Mouse (Mus musculus) liver, adult (tissue): Measurements from ENCODE around the gene Tbc1d16.

ENCODE experiments used
- GATA4 ChIP-seq: IDR thresholded peaks from 2 replicates; pipeline ENCODE4 v1.6.1; 2014; ENCODE audit warnings: mild to moderate bottlenecking, low read length; ENCODE audit not compliant: insufficient replicate concordance

The Tbc1d16 gene

DNA sequence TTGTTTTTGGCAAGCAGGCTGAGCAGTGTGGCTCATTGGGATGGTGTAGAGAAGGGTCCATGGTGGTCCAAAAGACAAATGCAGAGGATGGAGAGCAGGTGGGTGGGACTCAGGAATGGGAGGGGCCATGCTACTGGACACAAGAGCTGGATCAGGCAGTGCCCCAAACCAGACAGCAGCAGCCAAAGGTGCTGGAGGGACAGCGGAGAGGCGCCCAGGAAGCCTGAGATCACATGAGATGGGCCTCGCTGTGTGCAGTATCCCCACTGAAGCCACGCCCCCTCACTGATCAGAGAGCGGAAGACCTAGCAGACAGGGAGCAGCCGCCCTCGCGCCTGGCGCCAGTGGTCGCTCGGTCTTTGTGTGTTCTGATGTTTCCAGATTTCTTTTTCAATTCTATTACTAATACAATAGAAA lies 10.0 kb upstream of the Tbc1d16 start:
- no peak for TF ChIP-seq GATA4

DNA sequence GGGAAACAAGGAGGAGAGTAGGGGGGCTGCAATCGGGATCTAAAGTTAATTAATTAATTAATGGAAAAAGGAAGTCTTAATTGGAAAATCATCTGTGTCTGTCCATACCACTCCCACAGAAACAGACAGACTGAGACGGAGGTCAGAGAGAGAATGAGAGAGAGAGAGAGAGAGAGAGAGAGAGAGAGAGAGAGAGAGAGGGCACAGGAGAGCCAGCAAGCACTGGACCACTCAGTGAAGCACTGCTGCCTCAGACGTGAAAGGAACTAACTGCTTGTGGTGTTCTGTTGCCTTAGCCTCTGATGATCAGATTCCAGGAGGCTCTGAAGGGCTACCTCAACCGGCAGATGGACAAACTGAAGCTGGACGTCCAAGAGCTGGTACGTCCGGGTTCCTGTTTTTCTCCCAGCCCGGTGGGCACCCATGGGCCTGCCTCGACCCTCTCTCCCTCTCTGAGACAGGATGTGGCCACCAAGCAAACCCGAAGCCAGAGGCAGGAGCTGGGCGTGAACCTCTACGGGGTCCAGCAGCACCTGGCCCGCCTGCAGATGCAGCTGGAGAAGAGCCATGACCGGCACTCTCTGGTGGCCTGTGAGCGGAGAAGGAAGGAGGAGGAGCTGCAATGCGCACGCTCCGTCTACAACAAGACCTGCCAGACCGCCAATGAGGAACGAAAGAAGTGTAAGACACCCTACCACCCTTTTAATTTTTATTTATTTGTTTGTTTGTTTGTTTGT lies 9.4 kb upstream of the Tbc1d16 start:
- TF ChIP-seq GATA4 = no peak

DNA sequence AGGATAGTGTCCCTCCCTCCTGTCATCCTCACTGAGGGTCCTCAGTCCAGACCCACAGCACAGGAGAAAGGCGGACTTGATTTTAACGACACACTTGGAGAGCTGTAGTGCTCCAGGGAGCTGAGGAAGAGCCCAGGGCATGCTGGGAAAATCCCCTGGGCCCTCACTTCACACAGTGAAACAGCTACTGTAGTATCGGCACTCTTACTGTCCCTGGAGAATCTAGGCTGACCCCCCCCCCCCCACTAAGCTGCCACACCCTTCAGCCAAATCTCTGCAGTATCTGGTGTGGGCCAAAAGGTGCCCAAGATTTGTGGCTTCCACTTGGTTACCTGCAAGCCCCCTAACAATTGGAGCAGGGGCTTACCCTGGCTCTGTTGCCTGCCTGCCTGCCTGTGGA lies 8.7 kb upstream of the Tbc1d16 start:
- no peak for TF ChIP-seq GATA4

DNA sequence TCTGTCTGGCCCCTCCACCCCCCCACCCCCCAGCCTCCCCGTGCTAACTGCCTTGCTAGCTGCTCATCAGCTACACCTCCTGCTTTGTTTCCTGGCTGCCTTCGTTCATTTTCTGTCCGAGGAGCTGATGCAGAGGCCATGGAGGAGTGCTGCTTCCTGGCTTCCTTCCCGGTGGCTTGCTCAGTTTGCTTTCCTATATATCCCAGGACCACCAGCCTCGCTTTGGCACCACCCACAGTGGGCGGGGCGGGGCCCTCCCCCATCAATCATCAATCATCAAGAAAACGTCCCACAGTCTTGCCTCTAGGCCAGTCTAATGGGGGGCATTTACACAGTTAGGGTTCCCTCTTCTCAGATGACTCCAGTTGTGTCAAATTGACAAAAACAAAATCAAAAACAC lies 8.1 kb upstream of the Tbc1d16 start:
- TF ChIP-seq GATA4 = no peak

DNA sequence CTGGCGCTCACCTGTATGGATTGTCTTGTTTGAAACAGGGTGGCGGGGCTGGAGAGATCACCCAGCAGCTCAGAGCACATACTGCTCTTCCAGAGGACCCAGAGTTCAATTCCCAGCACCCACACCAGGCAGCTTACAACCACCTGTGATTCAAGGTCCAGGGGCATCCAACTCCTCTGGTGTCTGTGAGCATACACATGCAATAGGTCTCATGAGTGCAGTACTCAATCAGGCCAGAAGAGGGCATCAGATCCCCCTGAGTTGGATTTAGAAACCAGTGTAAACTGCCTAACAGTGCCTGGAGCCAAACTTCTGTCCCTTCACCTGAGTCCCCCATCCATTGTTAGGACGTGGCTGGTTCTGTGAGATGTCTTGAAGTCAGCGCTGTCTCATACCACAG lies 7.3 kb upstream of the Tbc1d16 start:
- TF ChIP-seq GATA4 = no peak

DNA sequence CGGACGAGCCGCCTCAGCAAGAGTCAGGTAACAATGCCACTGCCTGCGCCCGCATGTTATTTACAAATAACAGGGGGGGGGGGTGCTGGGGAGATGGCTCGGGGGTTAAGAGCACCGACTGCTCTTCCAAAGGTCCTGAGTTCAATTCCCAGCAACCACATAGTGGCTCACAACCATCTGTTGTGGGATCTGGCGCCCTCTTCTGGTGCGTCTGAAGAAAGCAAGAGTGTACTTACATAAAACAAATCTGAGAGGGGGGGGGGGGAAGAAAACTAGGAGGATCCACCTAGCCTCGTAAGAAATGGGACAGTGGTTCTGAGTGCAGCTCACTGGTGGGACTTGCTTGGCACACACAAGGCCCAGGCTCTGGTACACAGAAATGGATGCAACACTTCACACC lies 6.5 kb upstream of the Tbc1d16 start:
- no peak for TF ChIP-seq GATA4

DNA sequence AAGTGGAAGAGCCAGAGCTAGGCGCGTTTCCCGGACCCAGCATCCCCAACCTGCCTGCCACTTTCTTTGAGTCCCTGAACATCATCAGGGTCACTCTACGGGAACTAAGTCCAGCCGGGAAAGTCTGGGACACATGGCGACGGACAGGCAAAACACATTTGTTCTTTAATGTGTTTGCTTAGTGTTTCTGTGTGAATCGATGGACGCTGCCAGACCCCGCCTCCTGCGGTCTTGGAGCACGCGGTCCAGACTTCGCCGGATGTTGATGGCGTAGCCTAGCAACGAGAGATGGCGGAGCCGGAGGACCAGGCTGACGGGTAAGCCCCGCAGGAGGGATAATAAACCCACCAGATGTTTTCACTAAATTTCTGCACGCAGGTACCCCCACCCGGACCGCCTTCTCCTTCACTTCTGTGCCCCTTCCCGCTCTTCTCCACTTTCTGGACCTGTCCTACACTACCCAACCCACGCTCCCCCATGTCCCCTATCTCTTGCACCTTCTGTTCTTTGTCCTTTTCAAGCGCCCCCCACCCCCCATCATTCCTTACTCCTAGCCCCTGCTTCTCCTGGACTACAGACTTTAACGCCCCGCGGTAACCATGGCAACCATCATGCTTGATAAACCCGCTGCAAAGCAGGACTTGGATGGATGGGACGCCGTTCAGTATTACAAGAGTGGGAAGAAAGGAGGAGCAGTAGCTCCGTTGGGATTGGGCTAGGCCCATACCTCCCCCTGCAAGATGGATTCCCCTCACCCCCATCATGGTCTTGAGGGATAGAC lies 737 bp upstream of the Tbc1d16 start:
- no peak for TF ChIP-seq GATA4

DNA sequence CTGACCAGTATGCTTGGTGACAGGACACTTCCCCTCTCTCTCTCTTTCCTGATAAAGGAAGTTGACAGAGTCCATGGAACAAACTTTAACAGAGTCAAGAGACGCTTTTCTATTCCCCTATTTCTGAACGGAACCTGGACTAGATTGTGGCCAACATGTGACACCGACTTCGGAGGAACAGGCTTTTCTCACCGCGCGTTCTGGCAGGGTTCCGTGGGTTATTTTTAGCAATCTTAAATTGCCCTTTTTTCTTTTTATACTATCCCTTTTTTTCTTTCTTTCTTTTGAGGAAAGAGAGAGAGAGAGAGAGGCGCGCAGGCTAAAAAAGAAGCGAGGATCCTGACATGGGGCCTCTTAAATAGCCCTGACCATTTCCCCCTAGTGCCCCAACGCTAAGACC lies 708 bp downstream of the Tbc1d16 start:
- TF ChIP-seq GATA4 = no peak

DNA sequence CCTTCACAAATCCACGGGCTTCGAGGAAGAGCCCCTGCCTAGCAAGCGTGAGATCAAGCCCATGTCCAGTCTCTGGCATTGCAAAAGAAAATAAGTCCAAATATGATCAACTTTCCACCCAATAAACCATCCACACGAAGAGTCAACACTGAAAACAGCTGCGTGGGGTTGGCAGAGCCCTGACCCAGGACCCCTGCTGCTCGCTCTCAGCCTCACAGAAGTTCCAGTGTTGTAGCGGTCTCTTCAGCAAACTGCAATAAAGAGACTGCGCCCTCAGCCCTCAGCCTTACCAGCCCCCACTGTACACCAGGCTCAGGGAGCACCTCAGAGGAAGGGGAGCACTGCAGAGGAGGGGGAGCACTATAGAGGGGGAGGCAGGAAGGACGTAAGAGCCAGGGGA lies 2.7 kb downstream of the Tbc1d16 start:
- no peak for TF ChIP-seq GATA4

DNA sequence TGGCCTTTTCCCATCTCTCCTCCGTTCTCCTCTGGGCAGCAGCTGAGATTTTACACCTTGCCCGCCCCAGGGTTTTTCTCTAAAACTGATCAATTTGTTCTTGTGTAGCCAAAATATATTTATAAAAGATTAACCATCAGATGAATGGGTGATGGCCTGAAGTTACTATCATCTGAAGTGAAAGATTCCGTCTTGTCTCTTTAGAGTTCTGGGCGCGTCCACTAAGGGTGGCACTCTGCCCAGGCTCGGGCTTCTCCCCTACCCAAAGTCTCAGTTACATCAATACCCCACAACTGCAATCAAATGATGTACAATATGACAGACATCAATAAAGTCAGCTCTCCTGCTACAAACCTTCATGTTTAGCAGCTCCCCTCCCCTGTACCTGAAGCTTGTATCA lies 3.4 kb downstream of the Tbc1d16 start:
- no peak for TF ChIP-seq GATA4

DNA sequence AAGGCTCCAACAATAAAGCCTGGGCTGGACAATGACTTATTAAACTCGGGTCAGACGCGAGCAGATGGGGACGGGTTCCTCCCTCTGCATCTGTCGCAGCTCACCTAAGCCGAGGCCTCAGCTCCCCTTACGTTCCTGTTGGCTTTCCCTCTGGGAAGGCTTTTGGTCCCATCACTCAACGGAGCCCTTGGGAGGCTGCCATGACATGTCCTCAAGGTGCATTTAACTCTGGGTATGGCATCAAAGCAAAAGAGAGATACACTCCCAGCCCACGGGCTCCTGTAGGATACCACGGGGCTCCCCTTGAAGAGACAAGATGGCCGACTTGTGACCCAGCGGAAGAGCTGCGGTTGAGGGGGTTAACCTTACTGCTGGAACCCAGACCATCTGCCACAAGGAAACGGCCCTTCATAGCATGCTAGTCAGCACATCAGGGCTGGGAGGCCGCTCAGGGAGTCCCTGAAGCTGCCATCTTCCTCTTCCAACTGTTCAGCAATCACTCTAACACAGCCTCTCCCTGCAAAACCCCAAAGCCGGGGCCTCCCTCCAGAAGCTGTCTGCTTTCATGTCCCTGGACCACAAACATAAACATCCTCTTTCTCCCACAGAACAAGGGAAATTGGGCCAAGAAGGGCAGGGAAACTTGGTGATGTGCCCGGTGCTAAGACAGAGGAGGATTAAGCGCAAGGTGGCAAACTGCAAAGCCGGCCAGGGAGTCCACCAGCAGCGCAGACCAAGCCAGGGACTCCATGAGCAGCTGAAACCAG lies 5.0 kb downstream of the Tbc1d16 start:
- no peak for TF ChIP-seq GATA4

DNA sequence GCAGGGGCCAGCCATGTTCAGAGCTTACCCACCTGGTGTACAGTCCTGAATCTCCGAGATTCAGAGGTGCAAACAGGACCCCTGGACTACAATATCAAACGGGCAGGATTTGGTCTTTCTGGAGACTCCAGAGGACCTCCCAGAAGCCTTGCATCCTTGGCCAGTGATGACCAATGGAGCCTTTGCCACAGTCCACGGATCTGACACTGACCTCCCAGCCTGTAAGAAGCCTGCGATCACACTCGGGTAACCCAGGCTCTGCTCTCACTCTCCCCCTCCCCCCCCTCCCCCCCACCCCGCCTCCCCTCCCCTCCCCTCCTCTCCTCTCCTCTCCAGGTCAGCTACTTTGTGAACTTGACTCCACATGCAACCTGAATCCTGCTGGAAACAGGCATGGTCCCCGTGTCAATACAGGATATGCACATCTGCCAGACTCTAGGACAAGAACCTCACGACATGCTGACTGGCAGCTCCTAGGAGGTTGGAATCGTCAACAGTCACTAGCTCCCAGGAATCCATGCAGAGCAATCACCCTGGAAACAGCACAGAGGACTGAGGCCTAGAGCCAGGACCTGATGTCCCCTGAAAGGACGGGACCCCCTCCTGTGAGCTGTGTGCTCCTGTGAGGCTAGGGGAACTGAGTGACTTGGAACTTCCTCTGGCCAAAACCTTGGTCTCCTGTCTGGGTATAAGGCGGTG lies 6.3 kb downstream of the Tbc1d16 start:
- no peak for TF ChIP-seq GATA4

DNA sequence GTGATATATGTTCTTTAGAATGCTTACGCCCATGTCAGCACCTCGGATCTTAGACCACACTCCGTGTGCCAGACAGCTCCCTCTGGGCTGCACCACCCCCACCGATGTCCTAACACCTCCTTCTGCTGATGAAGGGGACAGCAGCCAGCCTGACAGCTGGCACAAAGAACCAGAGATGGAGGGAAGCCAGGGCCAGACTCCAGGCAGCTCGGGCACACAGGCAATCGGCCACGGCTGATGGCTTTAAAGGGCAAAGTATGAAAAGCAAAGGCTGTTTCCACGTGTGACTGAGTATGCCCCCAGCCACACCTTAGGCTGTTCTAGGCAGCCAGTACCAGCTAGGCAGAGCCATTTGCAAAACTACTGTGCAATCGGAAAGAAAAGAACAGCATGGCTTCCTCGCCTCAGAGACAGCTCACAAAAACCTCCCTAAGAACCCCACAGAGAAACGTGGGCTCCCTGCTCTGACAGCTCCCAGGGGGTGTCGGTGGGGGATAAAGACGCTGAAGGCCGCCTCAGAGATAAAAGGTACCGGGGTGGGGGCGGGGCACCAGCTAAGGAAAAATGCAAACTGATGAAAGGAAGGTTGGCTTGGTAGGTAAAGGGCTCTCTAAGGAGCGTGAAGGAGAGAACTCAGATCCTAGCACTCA lies 8.4 kb downstream of the Tbc1d16 start:
- TF ChIP-seq GATA4 = no peak; the same call in 1 of the 2 replicates

DNA sequence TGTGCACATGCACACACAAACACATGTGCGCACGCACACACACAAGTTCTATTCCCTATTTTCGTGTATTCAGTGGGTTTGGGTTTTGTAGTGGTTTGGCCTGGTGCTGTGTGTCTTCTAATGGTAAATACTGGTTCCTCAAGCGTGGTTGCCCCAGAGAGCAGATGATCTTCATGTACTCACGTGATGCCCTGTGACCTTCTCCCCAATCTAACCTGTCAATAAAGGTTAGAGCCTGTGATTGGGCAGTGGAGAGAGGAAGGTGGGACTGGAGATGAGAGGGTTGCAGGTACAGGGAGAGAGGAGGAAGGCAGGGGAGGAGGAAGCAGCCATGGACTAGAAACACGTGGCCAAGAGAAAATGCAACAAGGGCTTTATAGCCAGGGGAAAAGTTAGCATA lies 10.4 kb downstream of the Tbc1d16 start:
- no peak for TF ChIP-seq GATA4
